Mouse (Mus musculus) midbrain, embryonic 13.5 days (tissue): ENCODE data around the gene Naglu. TPM values are rescaled to one million over a fixed set of nuclear protein-coding genes. Genes with fewer than 3 reads are reported as not detected.

Source experiments
- ATAC-seq: fragments of 200-750 bp; cut with Nextera tagmentation; 2 replicates; pipeline ENCODE4 v1.8.0; 2017; ENCODE audit warnings: mild to moderate bottlenecking, moderate TSS enrichment, moderate library complexity
- H3K27ac ChIP-seq: fragments of 300-500 bp; sonication (generic); 2 replicates; pipeline ENCODE4 v1.5.1; 2015; ENCODE audit warnings: inconsistent platforms, mild to moderate bottlenecking, moderate library complexity
- H3K27me3 ChIP-seq: fragments of 300-500 bp; sonication (generic); 2 replicates; pipeline ENCODE4 v1.6.1; 2015; ENCODE audit warnings: mild to moderate bottlenecking, inconsistent platforms
- H3K36me3 ChIP-seq: fragments of 300-500 bp; sonication (generic); 2 replicates; pipeline ENCODE4 v1.6.1; 2015; ENCODE audit warnings: mild to moderate bottlenecking, inconsistent platforms
- H3K4me1 ChIP-seq: fragments of 300-500 bp; sonication (generic); replicated peaks from 2 replicates; pipeline ENCODE4 v1.6.1; 2015; ENCODE audit warnings: inconsistent platforms
- H3K4me2 ChIP-seq: fragments of 300-500 bp; sonication (generic); replicated peaks from 2 replicates; pipeline ENCODE4 v1.6.1; 2015; ENCODE audit warnings: moderate library complexity, mild to moderate bottlenecking, inconsistent platforms
- H3K4me3 ChIP-seq: fragments of 300-500 bp; sonication (generic); replicated peaks from 2 replicates; pipeline ENCODE4 v1.5.1; 2015; ENCODE audit warnings: mild to moderate bottlenecking, inconsistent platforms
- H3K9ac ChIP-seq: fragments of 300-500 bp; sonication (generic); replicated peaks from 2 replicates; pipeline ENCODE4 v1.6.1; 2015; ENCODE audit warnings: mild to moderate bottlenecking, inconsistent platforms
- H3K9me3 ChIP-seq: fragments of 300-500 bp; sonication (generic); 2 replicates; pipeline ENCODE4 v1.6.1; 2016; ENCODE audit warnings: mild to moderate bottlenecking, inconsistent platforms
- WGBS: fragments of 180-500 bp; shearing (Covaris S2); methylation state at CpG from one replicate; pipeline ENCODE4 v1.1.7; 2015; 5-methylcytosine and 5-hydroxymethylcytosine counted together
- polyA plus RNA-seq: library from polyadenylated mRNA; unstranded; fragments of >200 nt; fragmentation: Nextera tagmentation; extraction: Ambion mirVana; gene quantifications from 2 replicates; pipeline ENCODE4 v1.2.1, GENCODE M21; 2015

The Naglu gene
- polyA plus RNA-seq, 1 experiment from 2014 or later = 9.7 TPM

DNA sequence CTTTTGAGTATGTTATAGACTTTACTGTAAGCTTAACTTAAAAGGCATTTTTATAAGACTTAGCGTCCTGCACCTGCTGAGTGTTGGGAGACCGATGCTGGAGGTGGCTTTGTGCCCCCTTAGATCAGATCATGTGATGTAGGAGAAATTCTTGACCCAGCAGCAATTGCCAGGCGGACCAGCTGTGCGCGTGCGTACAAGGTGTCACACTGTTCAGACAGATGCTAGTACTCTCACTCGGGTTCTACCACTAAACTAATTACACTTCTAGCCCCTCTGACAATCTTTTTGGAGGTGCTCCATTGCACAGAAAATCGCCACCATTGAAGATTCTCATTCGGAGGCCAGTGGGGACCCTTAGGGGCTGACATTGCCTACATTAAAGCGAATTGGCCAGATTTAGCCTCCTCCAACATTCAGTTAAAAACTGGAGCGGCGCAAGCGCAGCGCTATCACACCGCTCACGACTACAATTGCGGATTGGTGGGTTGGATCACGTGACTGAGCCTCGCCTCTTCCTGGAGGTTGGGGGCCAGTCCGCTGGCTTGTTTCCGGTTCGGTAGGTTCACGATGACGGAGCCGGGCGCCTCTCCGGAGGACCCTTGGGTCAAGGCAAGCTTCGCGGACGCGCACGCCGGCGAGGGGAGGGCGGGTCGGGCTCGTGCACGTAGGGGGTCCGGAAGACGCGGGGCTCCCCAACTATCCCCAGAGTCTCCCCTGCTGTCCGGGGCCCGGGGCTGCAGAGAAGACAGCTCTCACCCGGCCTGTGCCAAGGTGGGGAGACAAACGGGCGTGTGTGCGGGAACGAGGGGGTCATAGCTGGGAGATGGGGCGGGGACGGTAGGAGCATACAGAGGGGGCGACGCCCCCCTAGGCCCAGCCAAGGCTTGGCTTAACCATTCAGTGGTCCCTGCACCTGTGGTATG lies 17.2 kb downstream of the Naglu start, which contains the start of gene Mlx:
TSS of gene Mlx (plus strand) at position 522 of the 926 bp plus-strand sequence.
- peak; percentile 82 for ATAC-seq
- Histone ChIP-seq H3K36me3 (peaks cover 41% of the 10 kb centered on the region), H3K9ac (peak within 1 kb of the TSS; percentile 91), H3K4me1 (peaks cover 41% of the 10 kb centered on the region), H3K27me3 (no peaks in the 10 kb centered on the region), H3K27ac (peak within 1 kb of the TSS; percentile 88), H3K4me2 (peak within 1 kb of the TSS; percentile 96), H3K4me3 (peak within 1 kb of the TSS; percentile 79), H3K9me3 (no peaks in the 10 kb centered on the region)
- WGBS = 1% methylated on average over 52 of the region's 52 CpGs

GRCm38 (mm10) chr11:101087682-101088055 lies 17.9 kb downstream of the Naglu start:
- no peaks in the 10 kb centered on the region for H3K9me3 ChIP-seq
- peaks cover 48% of the 10 kb centered on the region for H3K36me3 ChIP-seq
- no peaks in the 10 kb centered on the region for H3K27me3 ChIP-seq
- H3K4me2 ChIP-seq = peak overlapping the region; percentile 96
- peak overlapping the region; percentile 88 for H3K27ac ChIP-seq
- WGBS = 12% methylated on average over 8 of the region's 8 CpGs
- H3K4me3 ChIP-seq = peak overlapping the region; percentile 79
- peak overlapping the region; percentile 91 for H3K9ac ChIP-seq
- peaks cover 41% of the 10 kb centered on the region for H3K4me1 ChIP-seq
- ATAC-seq = no peak; the same call in 1 of the 2 replicates

DNA sequence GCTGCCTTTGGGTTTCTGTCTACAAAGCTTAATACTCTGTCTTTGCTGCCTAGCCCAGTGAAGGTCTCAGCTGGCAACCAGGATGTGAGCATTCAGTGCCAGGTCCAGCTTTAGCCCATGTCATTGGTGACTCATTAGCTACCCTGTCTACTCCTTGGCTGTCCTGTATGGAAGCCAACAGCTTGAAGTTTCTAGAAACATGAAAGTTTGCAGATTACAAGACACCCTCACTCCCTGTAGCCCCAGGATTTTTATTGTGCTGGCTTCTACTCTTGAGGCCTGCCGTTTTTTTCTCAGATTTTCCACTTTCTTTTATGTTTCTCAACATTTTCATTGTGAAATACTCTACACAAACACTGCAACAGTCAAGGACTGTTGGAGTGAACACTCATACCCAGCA lies 20.1 kb downstream of the Naglu start:
- H3K4me2 ChIP-seq = no peak overlapping the region
- peaks cover 56% of the 10 kb centered on the region for H3K36me3 ChIP-seq
- no peak for ATAC-seq
- H3K9me3 ChIP-seq = no peaks in the 10 kb centered on the region
- H3K27ac ChIP-seq = no peak overlapping the region
- WGBS = 91% methylated on average over 1 of the region's 1 CpGs
- no peak overlapping the region for H3K9ac ChIP-seq
- no peaks in the 10 kb centered on the region for H3K27me3 ChIP-seq
- H3K4me3 ChIP-seq = no peak overlapping the region
- H3K4me1 ChIP-seq = peaks cover 42% of the 10 kb centered on the region

- Histone ChIP-seq H3K9ac (peak overlapping the region; percentile 76), H3K27me3 (no peaks in the 10 kb centered on the region), H3K4me1 (peaks cover 22% of the 10 kb centered on the region), H3K27ac (peak overlapping the region; percentile 87; the same call in 1 of the 2 replicates), H3K4me3 (peak overlapping the region; percentile 65), H3K36me3 (peaks cover 72% of the 10 kb centered on the region), H3K4me2 (peak overlapping the region; percentile 96), H3K9me3 (no peaks in the 10 kb centered on the region)
- WGBS = under 1% methylated on average over 18 of the region's 18 CpGs
- ATAC-seq = no peak
These were observed 25.1 kb downstream of the Naglu start for GRCm38 (mm10) chr11:101094930-101095313.

DNA sequence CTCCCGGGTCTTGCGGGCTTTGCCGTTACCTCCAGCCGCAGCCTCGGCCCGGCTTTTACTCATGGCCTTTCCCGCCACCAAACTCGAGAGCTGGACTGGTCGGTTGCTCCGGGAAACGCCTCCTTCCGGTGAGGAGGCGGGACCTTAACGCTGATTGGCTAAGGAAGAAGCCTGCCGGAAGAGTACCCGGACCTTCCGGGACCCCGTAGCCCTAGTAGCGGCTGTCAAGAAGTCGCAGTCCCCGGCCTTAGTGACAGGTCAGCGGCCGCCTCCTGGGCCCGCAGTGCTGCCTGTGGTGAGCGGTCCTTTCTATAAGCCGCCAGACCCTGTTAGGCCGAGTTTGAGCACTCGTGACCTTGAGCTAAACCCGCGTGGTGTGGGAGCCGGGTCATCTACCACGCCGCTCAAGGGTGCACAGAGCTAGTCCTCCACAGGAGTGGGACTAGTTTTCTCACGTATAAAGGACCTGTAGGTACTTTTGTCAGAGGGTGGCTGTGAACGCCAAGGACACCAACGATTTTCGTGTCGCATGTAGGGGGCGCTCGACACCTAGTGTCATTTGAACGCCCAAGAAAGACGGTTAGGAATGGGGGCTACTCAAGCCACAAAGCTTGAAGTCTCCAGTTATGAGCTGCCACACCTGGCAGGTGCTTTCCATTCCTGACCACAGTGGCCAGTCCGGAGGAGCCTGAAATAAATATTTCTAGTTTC lies 25.7 kb downstream of the Naglu start, which contains the start of gene Psmc3ip:
TSS of gene Psmc3ip (minus strand) at position 123 of the 711 bp plus-strand sequence.
- peak within 1 kb of the TSS; percentile 87 for H3K27ac ChIP-seq
- H3K4me3 ChIP-seq = peak within 1 kb of the TSS; percentile 65
- WGBS = under 1% methylated on average over 43 of the region's 43 CpGs
- peak; percentile 98 for ATAC-seq
- peaks cover 72% of the 10 kb centered on the region for H3K36me3 ChIP-seq
- no peaks in the 10 kb centered on the region for H3K9me3 ChIP-seq
- peaks cover 22% of the 10 kb centered on the region for H3K4me1 ChIP-seq
- H3K27me3 ChIP-seq = no peaks in the 10 kb centered on the region
- peak within 1 kb of the TSS; percentile 96 for H3K4me2 ChIP-seq
- peak within 1 kb of the TSS; percentile 77 for H3K9ac ChIP-seq

DNA sequence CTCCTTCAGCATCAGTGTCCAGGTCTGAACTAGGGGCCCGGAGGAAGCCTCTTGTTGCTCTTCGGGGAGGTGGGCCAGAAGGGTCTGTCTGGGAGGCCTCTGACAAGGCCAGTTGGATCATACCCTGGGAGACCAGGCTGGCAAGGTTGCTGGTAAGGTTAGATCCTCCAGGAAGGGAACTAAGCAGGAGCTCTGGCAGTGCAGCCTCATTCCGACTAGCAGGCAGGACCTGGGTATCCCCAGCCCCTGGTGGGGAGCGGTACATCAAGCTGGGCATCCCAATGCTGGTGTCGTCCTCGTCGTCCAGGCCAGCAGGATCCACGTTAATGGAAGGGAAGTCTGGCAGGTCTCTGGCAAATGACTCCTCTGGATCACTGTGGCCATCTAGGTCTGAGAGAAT lies 28.4 kb downstream of the Naglu start:
- 92% methylated on average over 8 of the region's 8 CpGs for WGBS
- peaks cover 70% of the 10 kb centered on the region for H3K36me3 ChIP-seq
- no peak overlapping the region for H3K4me3 ChIP-seq
- peaks cover 22% of the 10 kb centered on the region for H3K4me1 ChIP-seq
- no peaks in the 10 kb centered on the region for H3K9me3 ChIP-seq
- H3K9ac ChIP-seq = no peak overlapping the region
- no peak overlapping the region for H3K4me2 ChIP-seq
- H3K27me3 ChIP-seq = no peaks in the 10 kb centered on the region
- ATAC-seq = no peak
- no peak overlapping the region for H3K27ac ChIP-seq

- H3K27ac ChIP-seq = no peak overlapping the region
- H3K27me3 ChIP-seq = no peaks in the 10 kb centered on the region
- H3K9me3 ChIP-seq = no peaks in the 10 kb centered on the region
- 96% methylated on average over 5 of the region's 5 CpGs for WGBS
- H3K36me3 ChIP-seq = peaks cover 77% of the 10 kb centered on the region
- no peak overlapping the region for H3K4me3 ChIP-seq
- no peak for ATAC-seq
- H3K4me1 ChIP-seq = no peaks in the 10 kb centered on the region
- no peak overlapping the region for H3K9ac ChIP-seq
- no peak overlapping the region for H3K4me2 ChIP-seq
These were observed 33.2 kb downstream of the Naglu start for GRCm38 (mm10) chr11:101103011-101103410.

GRCm38 (mm10) chr11:101109351-101109750 lies 39.5 kb downstream of the Naglu start:
- H3K27me3 ChIP-seq = no peaks in the 10 kb centered on the region
- H3K4me2 ChIP-seq = no peak overlapping the region
- H3K27ac ChIP-seq = no peak overlapping the region
- no peak for ATAC-seq
- 61% methylated on average over 4 of the region's 4 CpGs for WGBS
- no peak overlapping the region for H3K4me3 ChIP-seq
- no peaks in the 10 kb centered on the region for H3K9me3 ChIP-seq
- no peak overlapping the region for H3K9ac ChIP-seq
- H3K36me3 ChIP-seq = peaks cover 15% of the 10 kb centered on the region
- H3K4me1 ChIP-seq = 0 out of 2 replicates have a peak, but pooled peaks cover 2% of the 10 kb centered on the region

GRCm38 (mm10) chr11:101110708-101111107 lies 40.9 kb downstream of the Naglu start:
- Histone ChIP-seq H3K4me2 (no peak overlapping the region), H3K9ac (peak overlapping the region; percentile 48; the same call in 1 of the 2 replicates), H3K4me3 (no peak overlapping the region), H3K27me3 (no peaks in the 10 kb centered on the region), H3K27ac (no peak overlapping the region), H3K4me1 (peaks cover 12% of the 10 kb centered on the region), H3K36me3 (peaks cover 2% of the 10 kb centered on the region; the same call in 1 of the 2 replicates), H3K9me3 (no peaks in the 10 kb centered on the region)
- WGBS = 79% methylated on average over 5 of the region's 5 CpGs
- no peak for ATAC-seq

DNA sequence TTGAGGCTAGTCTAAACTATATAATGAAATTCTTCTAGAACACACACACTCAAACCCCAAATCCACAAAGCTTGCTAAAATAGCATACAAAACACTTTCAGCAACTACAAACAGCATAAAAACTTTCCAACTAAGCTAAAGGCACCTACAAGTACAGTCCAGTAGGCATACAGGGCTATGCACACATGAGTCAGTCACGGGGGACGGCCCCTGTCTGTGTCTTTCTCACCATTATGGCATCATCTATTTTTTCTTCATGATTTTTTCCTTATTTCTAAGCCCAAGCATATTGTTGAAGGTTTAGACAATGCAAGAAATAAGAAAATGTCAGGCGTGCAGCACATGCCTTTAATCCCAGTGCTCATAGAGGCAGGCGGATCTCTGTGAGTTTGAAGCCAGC lies 41.4 kb downstream of the Naglu start:
- no peak for ATAC-seq
- H3K27ac ChIP-seq = no peak overlapping the region
- H3K36me3 ChIP-seq = no peaks in the 10 kb centered on the region
- no peaks in the 10 kb centered on the region for H3K9me3 ChIP-seq
- H3K27me3 ChIP-seq = no peaks in the 10 kb centered on the region
- 92% methylated on average over 4 of the region's 4 CpGs for WGBS
- H3K9ac ChIP-seq = no peak overlapping the region
- H3K4me1 ChIP-seq = peaks cover 17% of the 10 kb centered on the region
- no peak overlapping the region for H3K4me3 ChIP-seq
- no peak overlapping the region for H3K4me2 ChIP-seq

GRCm38 (mm10) chr11:101112186-101112585 lies 42.4 kb downstream of the Naglu start:
- Histone ChIP-seq H3K36me3 (peaks cover 4% of the 10 kb centered on the region; the same call in 1 of the 2 replicates), H3K27me3 (no peaks in the 10 kb centered on the region), H3K27ac (no peak overlapping the region), H3K4me2 (no peak overlapping the region), H3K9ac (no peak overlapping the region), H3K4me3 (no peak overlapping the region), H3K9me3 (no peaks in the 10 kb centered on the region), H3K4me1 (peaks cover 21% of the 10 kb centered on the region)
- no peak for ATAC-seq
- WGBS = 95% methylated on average over 3 of the region's 3 CpGs

- H3K27me3 ChIP-seq = no peaks in the 10 kb centered on the region
- peaks cover 42% of the 10 kb centered on the region for H3K4me1 ChIP-seq
- 68% methylated on average over 2 of the region's 2 CpGs for WGBS
- H3K27ac ChIP-seq = peak overlapping the region; percentile 51; the same call in 1 of the 2 replicates
- no peaks in the 10 kb centered on the region for H3K9me3 ChIP-seq
- peaks cover 4% of the 10 kb centered on the region; the same call in 1 of the 2 replicates for H3K36me3 ChIP-seq
- 0 out of 2 replicates have a peak overlapping the region, but pooled peaks have one; percentile 23 for H3K9ac ChIP-seq
- ATAC-seq = no peak
- no peak overlapping the region for H3K4me2 ChIP-seq
- no peak overlapping the region for H3K4me3 ChIP-seq
These were observed 45.8 kb downstream of the Naglu start for GRCm38 (mm10) chr11:101115564-101115963.
